Mouse (Mus musculus) lung, adult 18-20 months (tissue): ENCODE measurements around the gene Uxs1.

Experiments used
- DNase-seq, 2 experiments: peaks; one replicate each; pipeline ENCODE4 v3.0.0; 2022; ENCODE audit warnings: mixed read lengths in 2 of 2

Gene Uxs1

DNA sequence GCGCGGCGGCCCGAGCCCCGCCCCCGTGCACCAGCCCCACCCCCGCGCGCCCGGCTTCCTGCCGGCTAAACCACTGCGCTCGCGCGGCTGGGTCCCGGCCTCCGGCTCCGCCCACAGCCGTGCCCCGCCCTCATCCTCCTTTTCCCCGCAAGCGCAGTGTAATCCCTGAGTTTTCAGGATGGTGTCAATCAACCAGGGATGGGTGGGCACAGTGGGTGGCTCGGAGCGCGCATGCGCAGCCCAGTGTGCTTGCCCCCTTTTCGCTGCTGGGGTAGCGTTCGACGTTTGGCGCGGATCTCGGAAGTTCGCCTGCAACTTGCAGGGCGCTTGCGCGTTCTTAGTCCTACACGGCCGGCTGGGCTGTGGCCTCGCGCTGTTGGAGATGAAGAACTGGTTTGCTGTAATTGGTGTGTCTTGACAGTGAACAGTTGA, at the start of gene Uxs1:
TSS of gene Uxs1 (minus strand) at position 38 of the 432 bp plus-strand sequence.
- peak; percentile 99 for DNase-seq

DNA sequence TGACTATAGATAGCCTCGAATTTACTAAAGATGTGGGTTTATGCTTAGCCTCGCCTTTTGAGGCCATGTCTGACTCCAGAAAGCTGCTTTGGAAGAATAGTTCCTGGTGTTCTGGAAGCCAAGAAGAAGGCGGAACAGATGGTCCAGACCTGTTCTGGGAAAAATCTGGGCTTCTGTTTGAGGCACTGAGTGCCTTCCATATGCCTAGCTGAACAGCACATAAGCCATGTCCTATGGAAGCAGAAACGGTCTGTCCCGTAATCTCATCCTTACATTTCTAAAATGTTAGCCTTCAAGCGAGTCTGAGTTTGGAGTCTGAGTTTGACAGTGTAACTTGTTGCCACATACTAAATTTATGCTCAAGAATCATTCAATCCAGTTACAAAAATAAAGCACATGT, 49.6 kb upstream of the Uxs1 start:
- no peak for DNase-seq

DNA sequence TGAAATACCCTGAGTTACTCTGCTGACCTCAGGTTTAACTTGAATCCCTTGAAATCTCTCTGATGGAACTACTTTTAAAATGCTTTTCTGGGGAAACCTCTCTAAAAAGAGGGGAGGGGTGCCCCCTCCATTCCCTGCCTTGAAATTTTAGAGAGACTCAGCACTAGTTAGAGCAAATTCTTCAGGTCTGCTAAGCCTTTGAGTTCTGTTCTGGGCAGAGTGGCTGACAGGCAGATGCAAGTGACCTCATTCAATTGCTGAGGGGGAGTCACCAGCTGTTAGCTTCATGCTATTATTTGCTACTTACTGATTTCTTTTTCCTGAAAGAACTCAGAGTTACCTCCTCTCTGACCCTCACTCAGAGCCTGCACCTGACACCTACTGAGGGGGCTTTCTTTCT, 43.5 kb upstream of the Uxs1 start:
- DNase-seq = no peak

DNA sequence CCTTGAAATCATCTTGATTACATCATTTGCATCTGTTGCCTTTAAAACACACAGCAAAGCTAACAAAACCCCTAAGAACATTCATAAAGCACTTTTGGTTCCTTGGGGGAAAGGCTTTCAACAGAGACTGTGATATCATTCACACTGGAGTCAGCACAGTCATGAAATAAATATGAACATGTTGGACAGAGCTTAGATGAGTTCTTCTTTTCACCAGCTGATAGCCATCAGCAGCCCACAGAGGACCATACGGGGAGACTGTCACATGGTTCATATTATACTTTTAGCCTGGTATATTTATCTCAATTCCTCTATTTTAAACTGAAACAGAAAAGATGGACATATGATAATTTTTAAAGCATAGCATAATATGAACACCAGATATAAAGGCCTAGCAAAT, 40.9 kb upstream of the Uxs1 start:
- no peak for DNase-seq

DNA sequence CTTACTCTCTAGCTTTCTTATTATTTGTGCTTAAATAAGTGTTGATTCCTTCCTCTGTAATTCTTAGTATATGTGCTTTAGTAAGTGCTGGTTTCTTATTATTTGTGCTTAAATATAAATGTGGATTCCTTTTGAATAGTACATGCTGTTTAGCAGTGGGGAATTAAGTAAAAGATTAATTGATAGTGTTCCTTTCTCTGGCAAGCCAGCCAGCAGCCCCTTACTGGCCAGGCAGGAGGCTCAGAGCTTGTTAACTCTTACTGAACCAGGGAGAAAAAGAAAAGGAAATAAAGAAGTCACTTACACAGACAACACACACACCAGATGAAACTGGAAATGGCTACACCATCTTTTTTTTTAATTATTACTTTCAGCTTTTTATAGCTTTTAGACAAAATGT, 37.2 kb upstream of the Uxs1 start:
- DNase-seq = no peak

DNA sequence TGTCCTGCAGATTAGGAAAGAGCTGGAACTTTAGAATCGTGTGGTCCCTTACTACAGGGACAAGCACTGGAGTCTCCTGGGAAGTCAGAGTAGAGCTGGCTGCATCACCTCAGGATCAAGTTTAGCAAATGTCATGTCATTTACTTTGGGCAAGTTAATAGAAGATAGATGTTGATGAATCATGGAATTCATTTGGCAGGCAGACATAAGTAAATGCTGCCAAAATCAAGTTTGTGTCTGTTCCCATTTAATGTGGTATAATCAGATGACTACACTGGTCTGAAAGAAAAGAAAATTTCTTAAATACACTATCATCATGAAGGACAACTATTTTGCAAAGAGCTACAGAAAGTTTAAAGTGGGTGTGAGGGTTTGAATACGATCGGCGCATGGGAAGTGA, 35.0 kb upstream of the Uxs1 start:
- DNase-seq = no peak

DNA sequence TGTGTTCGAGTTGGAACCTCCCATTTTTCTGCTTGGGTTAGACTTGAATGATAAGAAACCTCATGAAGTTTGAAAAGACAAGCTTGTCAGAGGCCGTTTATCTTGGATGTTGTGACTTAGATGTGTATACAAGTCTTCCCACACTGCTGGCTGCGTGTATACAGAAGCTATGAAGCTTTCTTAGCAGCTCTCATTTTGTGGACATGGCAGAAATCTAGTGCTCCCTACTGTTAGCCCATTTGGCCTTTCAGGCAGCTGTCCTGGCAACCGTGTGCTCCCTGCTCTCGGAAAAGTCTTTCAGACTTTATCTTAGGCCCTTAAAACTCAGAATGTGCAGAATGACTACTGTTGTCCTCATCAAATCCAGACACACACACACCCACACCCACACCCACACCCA, 31.4 kb upstream of the Uxs1 start:
- no peak for DNase-seq

DNA sequence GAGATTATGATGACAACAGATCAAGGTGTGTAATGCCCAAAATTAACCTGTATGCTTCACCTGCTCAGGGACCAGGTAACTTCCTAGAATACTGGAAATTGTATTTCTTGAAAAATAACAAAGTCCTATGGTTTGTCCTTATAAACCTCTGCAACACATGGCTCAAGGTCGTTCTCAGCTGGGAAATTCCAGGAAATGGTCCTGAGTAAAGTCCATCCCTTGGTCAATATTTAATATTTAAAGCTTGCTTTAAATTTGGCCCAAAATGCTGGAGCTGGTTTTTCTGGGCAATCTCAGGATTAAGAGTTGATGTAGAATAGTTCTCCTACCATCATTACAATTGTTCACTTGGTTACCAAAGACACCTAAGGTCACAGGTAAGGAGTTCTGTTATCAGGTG, 30.1 kb upstream of the Uxs1 start:
- DNase-seq = no peak

DNA sequence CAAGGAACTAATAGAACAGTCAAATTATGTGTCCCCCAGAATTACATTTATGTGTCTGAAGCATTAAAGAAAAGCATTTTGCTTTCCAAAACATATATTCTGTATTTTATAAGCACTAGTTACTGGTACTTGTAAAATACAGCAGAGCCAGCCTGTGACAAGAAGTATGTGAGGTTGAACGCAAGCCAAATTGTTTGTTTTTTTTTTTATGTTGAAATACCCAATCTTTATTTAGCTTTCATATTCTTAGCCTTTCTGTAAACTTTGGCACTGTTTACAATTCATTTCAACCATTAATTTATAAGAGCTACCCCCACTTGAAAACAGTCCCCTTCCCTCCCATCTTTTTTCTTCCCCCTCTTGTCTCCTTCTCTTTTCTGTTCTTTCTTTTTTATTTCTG, 28.0 kb upstream of the Uxs1 start:
- DNase-seq = no peak

DNA sequence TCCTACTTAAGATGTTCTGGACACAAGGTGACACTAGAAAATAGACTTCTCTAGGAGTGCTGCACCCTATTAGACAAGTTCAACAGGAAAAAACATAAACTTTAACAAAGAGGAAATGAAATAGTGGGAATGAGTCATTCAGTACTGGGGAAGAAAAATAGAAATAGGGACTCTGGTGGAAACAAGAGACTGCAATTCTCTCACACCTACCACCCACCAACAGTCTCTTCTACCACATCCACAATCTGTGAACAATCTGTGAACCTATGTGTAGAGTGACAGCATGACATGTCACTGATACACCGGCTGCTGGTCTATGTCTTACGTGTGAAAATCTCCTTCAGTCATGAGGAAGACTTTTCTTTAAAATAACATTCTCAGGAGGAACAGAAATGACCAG, 15.8 kb upstream of the Uxs1 start:
- no peak for DNase-seq

DNA sequence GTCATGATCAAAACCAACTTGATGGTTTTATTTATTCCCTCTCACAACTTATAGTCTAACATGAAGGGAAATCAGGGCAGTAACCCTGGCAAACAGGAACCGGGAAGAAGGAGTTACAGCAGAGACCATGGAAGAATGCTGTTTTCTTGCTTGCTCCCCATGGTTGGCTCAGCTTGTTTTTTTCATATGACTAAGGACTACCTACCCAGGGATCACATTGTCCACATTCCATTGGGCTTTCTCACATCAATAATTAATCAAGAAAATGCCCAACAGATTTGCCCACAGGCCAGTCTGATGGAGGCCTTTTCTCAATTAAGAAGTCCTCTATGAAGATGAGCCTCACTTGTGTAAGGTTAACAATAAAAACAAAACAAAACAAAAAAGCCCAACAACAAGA, 9.6 kb upstream of the Uxs1 start:
- no peak for DNase-seq

DNA sequence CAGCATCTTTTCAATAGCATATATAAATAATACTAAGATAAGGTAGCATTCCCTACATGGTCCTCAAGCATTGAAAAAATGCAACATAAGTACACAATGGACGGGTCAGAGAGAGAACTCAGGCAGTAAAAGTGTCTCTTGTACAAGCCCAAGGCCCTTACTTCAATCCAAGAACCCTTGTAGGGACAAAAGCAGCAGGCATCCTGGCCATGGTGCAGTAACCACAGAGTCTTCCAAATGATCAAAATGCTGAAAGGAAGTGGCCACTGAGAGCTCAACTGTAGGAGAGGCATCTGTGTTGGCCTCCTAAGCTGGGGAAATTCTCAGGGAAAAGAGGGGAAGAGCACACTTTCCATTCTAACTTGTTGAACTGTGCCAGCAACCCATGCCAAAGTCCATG, 2.5 kb upstream of the Uxs1 start:
- no peak for DNase-seq

DNA sequence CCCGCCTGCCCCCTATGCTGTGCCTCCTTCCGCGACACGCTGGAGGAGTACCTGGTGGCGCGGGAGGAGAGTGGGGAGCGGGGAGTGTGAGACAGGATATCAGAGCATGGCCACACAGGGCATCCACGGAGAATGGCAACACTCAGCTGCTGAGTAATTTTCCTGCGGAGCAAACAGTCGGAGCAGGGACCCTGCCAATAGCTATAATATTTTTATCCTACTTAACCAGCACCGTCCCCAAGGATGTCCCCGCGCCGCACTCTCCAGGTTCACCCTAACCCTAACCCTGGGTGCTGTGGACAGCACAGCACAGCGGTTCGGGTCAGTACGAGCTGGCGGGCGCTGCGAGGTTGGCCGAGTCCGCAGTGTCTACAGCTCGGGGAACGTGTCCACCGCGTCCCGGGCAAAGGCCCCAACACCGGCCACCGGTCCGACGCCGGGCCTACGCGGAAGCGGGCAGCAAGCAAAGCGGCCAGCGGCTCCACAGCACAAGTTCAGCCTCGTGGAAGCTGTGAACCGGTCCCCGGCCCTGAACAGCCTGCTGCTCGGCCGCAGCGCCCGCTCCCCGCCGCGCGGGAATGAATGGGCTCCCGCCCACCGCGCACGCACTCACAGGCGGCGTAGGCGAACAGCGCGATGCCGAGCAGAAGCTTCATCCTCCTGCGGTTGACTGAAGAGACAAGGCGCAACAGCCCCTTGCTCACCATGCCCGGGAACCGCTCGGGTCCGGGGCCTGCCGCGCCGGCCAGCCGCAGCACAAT, 418 bp downstream of the Uxs1 start:
- DNase-seq = peak; percentile 19 to 21

DNA sequence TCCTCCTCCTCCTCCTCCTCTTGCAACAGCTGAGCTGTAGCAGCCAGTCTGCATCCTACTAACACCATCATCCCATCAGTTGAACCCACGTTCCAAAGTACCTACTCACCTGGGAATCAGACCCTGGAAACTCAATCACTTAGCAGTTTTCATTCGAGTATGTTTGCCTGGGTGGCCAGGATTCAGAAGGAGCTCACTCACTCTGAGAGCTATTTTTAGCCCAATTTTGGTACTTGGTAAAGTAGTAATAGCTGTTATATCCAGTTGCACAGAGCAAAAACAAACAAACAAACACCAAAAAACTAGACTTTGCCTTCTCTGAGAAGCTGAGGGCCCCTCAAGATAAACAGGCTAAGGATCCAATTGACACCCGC, 985 bp downstream of the Uxs1 start:
- no peak for DNase-seq

DNA sequence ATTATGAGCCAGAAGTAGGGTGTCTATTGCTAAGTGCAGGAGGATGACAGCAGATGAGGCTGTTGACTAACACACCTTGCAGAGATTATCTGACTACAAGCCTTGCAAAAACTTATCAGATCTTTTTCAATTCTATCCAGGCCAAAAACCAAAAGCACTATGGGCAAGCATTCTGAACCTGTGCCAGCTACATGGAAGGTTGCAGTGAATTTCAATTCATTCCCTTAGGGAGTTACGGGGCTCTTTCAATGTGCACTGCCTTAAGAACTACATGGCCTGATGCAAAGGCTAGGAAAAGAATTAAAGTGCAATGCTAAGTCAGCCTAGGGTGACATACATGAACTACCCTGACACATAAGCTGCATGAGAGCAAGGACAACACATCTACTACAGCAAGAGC, 4.2 kb downstream of the Uxs1 start:
- no peak for DNase-seq

DNA sequence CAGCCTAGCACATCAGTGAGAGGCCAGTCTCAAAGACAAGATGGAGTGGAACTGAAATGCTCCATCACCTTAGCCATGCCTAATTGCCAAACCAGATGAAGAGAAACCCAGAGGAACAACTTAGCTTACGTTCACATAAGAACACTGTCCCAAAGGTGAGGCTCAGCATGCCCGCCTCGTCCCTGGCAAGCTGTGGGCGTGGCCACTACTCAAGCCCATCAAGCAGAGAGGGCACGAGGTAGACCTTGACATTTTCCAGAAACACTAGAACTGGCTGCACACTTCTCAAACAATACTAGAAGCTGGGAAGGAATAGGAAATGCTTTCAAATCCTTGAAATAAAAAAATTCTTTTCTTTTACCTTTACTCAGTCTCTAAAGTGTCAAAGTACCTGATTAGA, 5.0 kb downstream of the Uxs1 start:
- DNase-seq = no peak

DNA sequence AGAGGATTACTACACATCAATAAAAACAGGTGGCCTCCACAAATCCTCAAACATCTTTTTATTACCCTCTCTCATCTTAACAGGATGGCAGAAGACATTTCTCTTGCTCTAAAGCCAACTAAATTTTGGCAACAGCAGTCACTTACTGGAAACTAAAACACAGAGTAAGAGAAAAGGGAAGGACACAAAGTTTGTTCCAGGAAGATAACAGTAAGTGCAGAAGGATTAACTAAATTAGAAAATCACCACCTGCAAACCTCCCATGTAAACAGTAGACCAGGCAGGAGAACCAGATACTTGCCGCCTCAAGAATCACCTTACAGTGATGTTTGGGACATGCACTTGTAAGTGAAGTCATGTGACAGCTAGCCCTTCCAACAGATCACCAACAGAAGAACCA, 5.8 kb downstream of the Uxs1 start:
- DNase-seq = no peak

DNA sequence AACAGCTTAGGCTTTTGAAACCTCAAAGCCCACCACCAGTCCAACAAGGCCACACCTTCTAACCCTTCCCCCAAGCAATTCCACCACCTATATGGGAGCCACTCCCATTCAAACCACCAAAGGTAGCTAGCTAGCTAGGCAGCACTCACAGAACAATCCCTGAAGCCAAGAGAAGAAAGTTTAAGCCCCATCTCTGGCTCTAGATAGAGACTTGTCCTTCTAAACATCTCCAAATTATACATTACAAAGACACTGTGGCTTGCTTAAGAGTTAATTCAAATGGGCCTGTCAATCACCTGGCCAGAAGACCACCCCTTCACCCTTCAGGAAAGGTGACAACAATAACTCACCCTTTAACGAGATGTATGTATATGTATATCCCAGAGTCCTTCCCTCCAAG, 7.0 kb downstream of the Uxs1 start:
- no peak for DNase-seq

DNA sequence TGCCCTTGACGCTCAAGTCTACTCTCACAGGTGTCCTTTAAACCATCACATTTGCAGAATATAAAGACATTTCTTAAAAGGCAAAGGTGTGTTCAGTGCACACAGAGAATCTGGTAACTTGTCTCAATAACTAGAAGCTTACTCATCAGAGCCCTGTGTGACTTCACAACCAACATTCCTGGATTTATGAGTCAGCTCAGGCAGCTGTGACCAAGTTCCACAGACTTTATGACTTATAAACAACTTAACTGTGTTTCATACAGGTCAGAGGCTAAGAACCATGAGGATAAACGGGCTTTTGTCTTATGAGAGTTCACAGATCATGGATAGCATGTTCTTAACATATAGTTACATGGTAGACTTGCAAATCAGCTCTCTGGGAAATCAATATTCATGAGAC, 8.5 kb downstream of the Uxs1 start:
- no peak for DNase-seq

DNA sequence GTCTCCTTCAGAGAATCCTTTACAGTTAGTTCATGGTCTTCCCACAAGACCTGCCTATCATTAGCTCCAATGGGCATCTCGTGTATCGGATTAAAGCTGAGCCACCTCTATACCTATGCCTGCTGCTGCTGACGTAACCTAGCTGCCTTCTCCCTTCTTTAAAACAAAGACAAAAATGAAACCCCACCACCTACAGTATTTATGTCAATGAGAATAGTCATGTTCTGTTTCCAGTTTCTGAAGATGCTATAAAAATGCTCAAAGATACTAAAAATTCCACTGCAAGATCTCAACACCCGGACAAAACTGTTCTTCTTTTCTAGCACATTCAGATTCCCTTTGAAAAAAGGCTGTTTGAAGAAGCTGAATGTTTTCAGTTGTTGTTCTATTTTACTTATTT, 9.2 kb downstream of the Uxs1 start:
- DNase-seq = no peak

DNA sequence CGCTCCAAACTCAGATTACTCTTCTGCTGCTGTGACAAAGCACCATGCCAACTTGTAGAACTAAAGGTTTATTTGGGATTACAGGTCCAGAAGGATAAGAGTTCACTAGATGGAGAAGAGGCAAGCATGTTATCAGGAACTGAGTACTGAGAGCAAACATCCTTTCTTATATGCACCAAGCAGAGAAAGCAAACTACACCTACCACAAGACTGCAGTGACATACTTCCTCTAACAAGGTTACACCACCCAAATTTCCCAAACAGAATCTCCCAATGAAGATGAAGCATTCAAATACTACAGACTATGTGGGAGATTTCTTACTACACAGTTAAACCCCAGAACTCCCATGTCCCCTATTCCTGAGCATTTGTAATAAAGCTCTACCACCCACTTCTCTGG, 15.8 kb downstream of the Uxs1 start:
- DNase-seq = no peak

DNA sequence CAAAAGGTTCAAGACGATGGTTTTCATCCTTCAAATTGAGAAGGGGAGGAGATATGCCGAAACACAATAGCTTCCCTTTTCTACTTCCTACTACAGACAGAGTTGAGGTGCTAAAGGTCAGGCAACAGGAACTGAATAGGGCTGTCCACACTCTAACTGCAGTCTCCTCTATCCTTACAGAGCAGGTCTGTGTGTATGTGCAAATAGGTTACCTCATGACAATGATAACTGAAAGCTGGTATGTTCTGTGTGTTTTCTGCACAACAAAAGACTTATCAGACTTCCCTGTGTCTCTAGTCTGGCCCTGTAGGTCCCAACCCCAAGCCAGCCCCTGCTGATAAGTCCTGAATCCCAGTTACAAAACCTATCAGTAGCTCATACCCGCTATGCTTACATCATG, 16.5 kb downstream of the Uxs1 start:
- no peak for DNase-seq

DNA sequence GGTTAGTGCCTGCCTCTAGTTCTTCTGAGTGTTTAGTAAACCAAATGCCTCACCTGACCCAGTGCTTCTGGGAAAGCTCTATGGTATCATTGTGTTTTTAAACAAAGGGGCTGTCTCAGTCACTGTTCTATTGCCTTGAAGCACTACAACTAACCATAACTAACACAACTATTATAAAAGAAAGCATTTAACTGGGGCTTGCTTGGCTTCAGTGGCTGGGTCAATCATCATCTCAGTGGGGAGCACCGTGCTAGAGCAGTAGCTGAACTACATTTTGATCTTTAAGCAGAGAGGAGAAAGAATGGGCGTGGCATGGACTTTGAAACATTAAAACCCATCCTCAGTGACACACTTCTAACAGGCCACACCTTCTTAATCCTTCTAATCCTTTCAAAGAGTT, 18.2 kb downstream of the Uxs1 start:
- no peak for DNase-seq

DNA sequence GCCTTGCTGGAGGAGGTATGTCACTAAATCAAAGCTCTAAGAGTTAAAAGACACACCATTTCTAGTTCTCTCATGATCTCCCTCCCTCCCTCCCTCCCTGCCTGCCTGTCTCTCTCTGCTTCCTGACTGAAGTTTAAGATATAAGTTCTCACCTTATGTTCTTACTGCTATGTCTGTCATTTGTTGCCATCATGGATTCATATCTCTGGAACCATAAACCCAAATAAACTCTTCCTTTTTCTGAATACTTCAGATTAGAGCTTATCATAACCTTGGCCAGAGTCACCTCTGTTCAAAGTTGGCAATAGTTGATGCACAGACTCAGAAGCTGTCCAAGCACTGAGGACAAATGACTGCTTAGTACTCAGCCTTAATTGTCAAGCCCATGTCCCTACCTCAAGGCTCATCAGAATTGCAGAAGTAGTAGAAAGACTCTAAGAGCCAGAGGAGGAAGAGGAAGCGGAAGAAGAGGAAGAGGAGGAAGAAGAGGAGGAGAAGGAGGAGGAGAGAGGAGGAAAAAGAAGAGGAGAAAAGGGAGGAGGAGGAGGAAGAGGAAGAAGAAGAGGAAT, 23.6 kb downstream of the Uxs1 start:
- no peak for DNase-seq

DNA sequence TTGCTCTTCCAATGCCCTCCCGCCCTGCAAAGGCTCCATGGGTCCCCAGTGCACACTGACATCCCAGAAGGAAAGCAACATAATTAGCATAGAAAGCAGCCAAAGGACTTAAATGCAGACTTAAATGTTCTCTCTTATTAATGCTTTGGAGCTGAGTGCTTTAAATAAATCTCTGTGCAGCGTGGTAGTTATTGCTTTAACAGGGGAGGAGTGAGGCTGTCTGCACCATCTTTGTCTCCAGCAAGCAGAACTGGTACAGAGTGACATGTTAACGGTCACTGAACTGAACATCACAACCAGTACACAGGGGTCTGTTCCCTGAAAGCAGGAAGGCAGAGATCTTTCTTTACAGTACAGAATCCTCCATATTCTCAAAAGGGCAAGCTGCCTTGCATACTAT, 29.6 kb downstream of the Uxs1 start:
- no peak for DNase-seq
